Mouse (Mus musculus): ENCODE measurements around the gene Myo1b.
"Not testable (repeated sequence)": the region's sequence is repeated elsewhere in the genome, so short reads cannot be mapped to it uniquely, and the experiment has no call there.

Myo1b gene

DNA sequence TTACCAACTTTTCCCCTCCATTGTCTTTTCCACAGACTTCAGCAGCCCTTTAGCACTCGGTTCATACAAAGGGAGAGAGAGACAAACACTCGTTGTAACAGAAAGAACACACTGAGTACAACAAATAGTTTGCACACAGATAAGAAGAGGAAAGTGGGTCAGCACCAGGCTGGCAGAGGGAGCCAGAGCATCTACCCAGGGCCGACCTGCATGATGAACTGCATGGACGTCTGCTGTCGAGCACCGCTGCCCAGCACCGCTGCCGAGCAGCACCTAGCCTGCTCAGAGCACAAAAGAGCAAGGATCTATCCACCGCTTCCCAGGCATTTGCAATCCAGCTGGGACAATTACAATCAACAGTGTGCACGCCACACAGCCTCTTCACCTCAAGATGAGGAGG, 19.9 kb downstream of the Myo1b start:
- peak; percentile 21 for DNase-seq (ENCODE audit: low spot score)

GRCm38 (mm10) chr1:51894721-51895120, 21.1 kb downstream of the Myo1b start:
- no peak for DNase-seq (ENCODE audit: low spot score)

- no peak for DNase-seq (ENCODE audit: low spot score)
Observed at GRCm38 (mm10) chr1:51893521-51894355, 22.1 kb downstream of the Myo1b start.

GRCm38 (mm10) chr1:51892005-51892404, 23.9 kb downstream of the Myo1b start:
- no peak for DNase-seq (ENCODE audit: low spot score)

DNA sequence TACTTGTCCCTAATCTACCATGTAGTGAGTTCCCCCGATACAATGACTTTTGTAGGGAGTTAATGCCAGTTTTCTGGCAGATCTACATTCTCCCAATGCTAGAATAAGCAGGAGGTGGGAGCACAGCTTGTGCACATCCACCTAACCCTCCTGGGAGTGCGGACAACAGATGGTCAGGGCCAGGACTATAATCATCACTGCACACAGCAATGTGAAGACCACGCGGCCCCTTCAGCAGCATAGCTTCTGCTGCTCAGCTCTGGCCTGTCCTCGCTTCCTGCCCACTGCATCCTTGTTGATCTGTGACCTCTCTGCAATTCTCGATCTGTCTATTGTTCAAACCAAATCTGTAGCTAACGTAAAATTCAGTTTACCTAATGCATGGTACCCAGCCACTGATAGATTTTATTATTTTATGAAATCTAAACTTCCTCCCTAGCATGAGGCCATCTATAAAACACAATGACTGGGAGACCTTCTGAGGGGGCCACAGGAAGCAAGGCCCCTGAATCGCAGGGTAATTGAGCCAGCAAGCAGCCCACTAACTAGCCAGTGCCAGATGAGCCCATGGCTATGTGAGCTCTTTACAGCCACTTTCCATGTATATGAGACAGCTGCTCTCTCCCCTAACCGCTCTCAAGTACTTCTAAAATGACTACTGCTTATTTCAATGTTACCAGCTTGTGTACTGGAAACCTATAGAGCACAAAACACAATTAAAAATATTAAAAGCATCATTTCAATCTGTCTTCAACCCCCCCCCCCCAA, 27.6 kb downstream of the Myo1b start:
- peak; percentile 41 for DNase-seq (ENCODE audit: low spot score)

GRCm38 (mm10) chr1:51885356-51885983, 30.4 kb downstream of the Myo1b start:
- DNase-seq (ENCODE audit: low spot score) = no peak

- no peak for DNase-seq (ENCODE audit: low spot score)
Observed at GRCm38 (mm10) chr1:51883211-51883610, 32.7 kb downstream of the Myo1b start.

DNA sequence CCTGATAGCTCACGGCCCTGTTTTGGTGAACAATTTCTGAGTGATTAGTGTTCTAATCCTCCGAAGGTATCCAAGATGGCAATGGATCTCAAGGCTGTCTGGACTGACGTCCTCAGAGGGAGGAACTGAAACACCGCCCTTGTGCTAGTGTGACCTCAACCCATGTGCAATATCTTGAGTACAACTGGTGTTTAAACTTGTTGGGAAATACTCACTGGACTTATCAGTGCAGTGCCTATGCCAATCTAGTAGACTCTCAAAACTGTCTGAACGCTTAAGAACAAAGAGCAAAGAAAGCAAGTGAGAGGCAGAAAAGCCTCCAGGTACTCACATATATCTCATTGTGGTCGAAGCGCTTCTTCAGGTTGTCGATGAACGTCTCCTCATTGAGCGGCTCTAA, 33.1 kb downstream of the Myo1b start:
- DNase-seq (ENCODE audit: low spot score) = no peak

DNA sequence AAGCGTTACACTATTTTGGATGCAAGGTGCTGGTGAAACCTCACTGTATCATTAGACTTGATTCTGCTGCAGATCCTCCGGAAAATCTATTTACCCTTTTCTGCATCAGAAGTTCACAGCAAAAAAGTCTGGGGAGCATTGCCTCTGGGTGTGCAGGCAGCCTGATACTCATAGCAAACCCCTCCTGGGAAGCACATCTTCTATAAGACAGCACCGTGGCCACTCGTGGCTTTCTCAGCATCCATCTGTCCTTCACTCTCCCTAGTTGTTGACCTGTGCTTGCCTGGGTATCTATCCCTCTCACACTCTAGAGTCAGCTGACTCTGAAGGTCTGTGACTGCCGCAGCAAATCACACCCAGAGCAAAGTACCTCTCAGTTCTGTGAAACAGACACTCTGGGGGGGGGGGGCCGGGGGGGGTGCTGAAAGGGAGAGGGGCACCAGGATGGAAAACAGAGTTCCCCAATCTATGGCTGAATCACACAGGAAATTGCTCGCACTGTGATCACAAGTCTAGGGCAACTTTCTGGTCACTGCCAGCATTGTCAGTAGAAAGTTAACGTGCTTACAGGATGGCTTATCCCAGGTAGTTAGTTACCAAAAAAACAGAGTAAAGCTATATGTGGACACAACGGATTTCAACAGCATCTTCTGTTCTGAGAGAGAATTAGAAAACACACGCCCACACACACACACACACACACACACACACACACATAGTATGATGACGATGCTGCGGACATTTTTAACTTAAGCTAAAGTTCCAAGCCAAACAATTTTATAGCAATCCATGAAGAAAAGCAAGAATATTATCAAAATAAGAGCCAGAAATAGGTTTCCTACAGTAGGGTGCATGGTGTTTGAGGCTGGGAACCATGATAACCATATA, 35.7 kb downstream of the Myo1b start:
- no peak for DNase-seq (ENCODE audit: low spot score)

GRCm38 (mm10) chr1:51879333-51879770, 36.5 kb downstream of the Myo1b start:
- DNase-seq (ENCODE audit: low spot score) = peak; percentile 56

DNA sequence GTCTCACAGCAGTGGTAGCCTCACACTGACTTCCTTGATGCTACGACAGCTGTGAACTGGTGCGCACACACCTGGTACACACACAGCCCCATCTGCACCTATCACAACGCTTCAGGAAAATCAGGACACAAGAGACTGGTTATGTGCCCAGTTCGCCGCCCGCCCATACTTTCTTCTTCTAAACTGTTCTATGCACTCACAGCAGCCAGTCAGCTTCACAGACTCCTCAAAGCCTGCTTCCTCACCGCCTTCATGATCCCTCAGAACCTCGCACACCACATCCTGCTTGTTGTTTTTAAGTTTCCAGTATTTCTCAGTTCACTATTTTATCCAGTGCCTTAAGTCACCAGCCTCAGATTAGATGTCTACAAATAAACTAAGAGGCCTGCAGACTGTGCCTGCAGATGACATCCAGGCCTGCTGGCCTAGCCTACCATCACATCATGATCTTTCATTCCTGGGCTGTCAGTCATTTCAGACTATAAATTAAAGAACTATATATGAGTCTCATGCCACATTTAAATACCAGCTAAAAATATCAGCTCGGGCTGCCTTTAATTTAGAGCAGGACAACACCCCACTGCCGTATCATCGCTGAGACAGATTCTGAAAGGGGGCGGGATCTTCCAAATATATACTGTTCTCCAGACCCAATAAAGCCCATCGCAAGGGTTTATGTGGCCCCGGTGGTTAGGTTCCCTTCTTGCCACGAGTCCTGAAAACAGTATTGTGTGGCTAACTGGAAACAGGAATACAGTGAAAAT, 40.2 kb downstream of the Myo1b start:
- DNase-seq (ENCODE audit: low spot score) = no peak

DNA sequence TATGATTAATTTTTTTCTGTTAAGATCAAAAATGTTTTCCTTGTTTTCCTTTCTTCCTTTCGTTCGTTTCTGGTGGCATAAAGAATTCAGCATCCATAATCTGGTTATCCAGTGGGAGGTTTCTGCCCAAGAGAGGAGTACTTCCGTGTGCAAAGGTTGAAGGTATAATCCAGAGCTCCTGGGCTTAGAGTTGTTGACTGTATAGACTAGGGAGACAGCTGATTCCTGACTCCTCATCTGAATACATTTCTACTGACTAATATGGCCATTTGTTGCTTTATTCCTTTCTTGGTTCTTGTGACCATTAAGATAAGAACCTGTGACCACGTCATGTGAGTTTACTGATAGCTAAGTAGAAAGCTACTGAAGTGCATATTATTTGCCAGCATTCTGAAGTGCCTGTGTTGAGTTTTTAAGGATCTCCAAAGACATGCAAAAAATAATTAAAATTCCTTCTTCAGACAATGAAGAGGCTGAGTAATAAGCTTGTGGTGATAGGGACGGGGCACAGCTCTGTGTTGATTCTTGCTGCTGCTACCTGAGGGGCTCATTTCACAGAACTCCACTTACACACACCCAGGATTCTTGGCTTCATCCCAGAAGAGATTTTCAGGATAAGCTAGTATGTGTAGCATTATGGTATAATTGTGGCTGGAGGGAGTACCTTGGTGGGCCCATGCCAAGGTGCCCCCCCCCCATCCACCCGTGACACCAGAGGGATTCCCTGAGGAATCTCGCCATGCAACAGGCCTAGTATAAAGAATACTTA, 43.2 kb downstream of the Myo1b start:
- no peak for DNase-seq (ENCODE audit: low spot score)

GRCm38 (mm10) chr1:51871234-51871633, 44.6 kb downstream of the Myo1b start:
- DNase-seq (ENCODE audit: low spot score) = not testable (repeated sequence)

- DNase-seq (ENCODE audit: low spot score) = no peak
Observed at GRCm38 (mm10) chr1:51862828-51863421, 52.9 kb downstream of the Myo1b start.

DNA sequence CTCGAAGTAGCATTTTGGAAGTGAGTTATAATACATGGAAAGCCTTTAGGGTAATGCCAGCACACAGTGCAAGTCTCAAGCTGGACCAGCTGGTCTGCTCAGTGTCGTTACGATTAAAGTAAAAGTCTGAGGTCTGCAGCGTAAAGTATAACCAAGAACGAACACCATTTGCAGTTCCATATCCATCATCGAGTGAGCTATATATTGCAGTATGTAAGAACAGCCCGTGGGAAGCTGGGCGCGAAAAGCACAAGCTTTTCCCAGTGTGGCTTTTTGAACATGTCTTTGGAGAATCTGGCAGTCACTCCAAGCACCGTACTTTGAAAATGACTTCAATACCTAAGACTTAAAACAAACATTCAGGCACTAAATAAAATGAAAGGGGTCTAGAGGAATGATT, 55.0 kb downstream of the Myo1b start:
- DNase-seq (ENCODE audit: low spot score) = no peak

GRCm38 (mm10) chr1:51856946-51857345, 58.9 kb downstream of the Myo1b start:
- DNase-seq (ENCODE audit: low spot score) = peak; percentile 24

- no peak for DNase-seq (ENCODE audit: low spot score)
Observed at GRCm38 (mm10) chr1:51856245-51856915, 59.5 kb downstream of the Myo1b start.

DNA sequence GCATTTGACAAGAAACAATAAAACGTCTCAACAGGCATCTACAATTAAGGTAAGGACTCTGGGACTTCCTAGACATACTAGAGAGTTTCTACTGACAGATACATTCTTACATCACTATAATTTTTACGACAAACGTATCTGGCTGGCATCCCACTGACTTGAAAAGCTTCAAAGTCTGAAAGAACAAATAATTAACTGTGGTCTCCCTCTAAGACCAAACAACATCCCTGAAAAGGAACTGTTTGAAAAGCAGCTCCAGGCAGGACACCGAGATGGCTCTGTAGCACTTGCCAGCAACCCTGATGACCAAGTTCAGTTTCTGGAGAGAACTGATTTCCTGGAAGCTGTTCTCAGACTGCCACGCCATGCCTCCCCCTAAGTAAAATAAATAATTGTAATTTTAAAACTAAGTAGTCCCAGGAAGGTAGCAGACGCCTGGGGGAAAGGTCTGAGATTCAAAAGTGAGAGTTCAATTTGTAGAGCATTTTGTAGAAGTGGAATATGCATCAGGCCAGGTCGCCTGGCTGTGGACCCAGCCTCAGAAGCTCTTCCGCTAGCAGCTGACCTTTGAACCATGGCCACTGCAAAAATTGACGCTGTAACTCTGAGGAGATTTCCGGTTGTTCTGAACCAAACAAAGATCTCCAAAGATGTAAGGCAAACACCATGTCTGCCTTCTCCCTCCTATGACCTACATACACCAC, 60.2 kb downstream of the Myo1b start:
- DNase-seq (ENCODE audit: low spot score) = peak; percentile 16

DNA sequence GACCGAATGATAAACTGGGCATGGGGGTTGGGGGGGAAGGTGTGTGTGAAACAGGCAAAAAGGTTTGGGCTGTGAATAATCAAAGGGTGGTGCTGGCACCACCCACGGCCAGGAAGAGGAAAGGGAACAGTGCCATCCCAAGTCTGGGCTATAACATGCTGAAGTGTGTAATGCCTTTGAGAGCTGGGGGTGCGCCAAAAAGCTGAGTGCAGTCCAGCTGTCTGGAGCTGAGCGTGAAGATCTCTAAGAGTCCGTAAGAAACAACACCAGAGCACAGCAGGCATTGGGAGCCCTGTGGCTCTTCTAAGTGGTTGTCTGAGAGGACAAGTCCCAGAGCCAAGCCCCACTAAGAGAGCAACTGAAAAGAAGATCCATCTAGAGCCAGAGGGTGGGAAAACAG, 63.6 kb downstream of the Myo1b start:
- no peak for DNase-seq (ENCODE audit: low spot score)

Data from embryo, embryonic 10 days (tissue).